Mouse (Mus musculus): Measurements from ENCODE around the gene Lipc. TPM values are rescaled to one million over a fixed set of nuclear protein-coding genes. Genes with fewer than 3 reads are reported as not detected.

Lipc gene
- polyA plus RNA-seq, 1 experiment from 2014 or later, result not detected

- no peaks in the 10 kb centered on the region for H3K36me3 ChIP-seq (ENCODE audit: control insufficient read depth, insufficient read depth, low read length)
- H3K27me3 ChIP-seq (replicated peaks; ENCODE audit: control insufficient read depth, insufficient read depth, low read length), result no peaks in the 10 kb centered on the region
- no peak for DNase-seq (ENCODE audit: low spot score)
- no peak for ATAC-seq (replicated peaks; ENCODE audit: low FRiP score, low TSS enrichment, low read depth)
- no peak overlapping the region for H3K4me2 ChIP-seq (ENCODE audit: low read length)
- H3K27ac ChIP-seq (ENCODE audit: low read depth), result no peak overlapping the region
- H3K9me3 ChIP-seq (ENCODE audit: control insufficient read depth, low read length), result no peaks in the 10 kb centered on the region
- no peak overlapping the region for H3K9ac ChIP-seq (ENCODE audit: low read length)
- WGBS, result 57% methylated on average over 8 of the region's 8 CpGs
- H3K4me3 ChIP-seq (ENCODE audit: low read depth, low read length), result no peak overlapping the region
- no peaks in the 10 kb centered on the region for H3K4me1 ChIP-seq (replicated peaks; ENCODE audit: control insufficient read depth, insufficient read depth, low read length)
These were observed 151.3 kb downstream of the Lipc start for GRCm38 (mm10) chr9:70800588-70801315.

DNA sequence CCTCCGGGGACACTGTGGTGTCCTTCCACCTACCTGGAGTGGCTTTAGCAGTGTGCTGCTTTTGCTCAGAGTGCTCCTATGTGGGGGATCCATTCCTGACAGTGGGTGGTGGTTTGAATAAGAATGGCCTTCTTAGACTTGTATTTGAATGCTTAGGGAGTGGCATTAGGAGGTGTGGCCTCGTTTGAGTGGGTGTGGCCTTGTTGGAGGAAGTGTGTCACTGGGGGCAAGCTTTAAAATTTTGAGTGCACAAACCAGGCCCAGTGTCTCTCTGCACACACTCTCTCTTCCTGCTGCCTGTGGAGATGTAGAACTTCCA lies 156.6 kb downstream of the Lipc start:
- no peak for ATAC-seq (replicated peaks; ENCODE audit: low FRiP score, low TSS enrichment, low read depth)
- no peaks in the 10 kb centered on the region for H3K27me3 ChIP-seq (replicated peaks; ENCODE audit: control insufficient read depth, insufficient read depth, low read length)
- no peak overlapping the region for H3K4me3 ChIP-seq (ENCODE audit: low read depth, low read length)
- H3K4me2 ChIP-seq (ENCODE audit: low read length), result no peak overlapping the region
- H3K36me3 ChIP-seq (ENCODE audit: control insufficient read depth, insufficient read depth, low read length), result no peaks in the 10 kb centered on the region
- DNase-seq (ENCODE audit: low spot score), result no peak
- H3K9ac ChIP-seq (ENCODE audit: low read length), result no peak overlapping the region
- no peaks in the 10 kb centered on the region; the same call in 1 of the 2 replicates for H3K4me1 ChIP-seq (replicated peaks; ENCODE audit: control insufficient read depth, insufficient read depth, low read length)
- H3K9me3 ChIP-seq (ENCODE audit: control insufficient read depth, low read length), result no peaks in the 10 kb centered on the region
- WGBS, result 51% methylated on average over 2 of the region's 2 CpGs
- H3K27ac ChIP-seq (ENCODE audit: low read depth), result no peak overlapping the region

DNA sequence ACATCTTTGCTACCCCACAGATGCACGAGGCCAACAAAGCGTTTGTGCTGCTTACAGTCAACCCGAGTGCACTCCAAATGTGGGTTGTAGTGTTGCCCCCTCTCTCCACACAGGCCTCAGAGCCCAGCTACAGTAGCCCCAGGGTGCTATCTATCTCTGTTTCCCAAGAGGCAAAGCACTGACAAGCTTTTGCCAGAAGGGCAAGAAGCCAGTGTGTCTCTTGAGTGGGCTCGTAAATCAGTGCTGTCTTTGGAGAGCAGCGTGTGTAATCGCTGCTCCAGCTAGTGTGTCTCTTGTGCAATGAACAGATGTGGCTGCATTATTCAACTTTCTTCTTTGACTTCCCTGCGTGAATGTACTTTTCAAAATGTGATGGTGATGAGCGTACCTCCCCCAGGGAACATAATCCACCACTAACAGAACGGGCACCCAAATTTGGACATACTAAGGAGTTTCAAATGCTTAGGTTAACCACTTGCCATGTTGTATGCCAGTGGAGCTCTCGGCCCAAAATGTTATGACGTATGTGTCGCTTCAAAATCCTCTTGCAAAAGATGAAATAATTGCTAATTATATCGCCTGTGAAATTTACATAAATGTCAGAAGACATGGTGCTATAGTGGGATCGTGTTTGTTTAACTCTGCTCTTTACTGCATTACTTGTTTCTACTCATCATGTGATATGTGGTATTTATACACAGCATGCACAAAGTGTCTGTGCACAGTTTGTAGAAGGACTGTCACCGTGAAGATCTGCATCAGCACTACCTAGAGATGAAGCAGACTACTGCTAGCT lies 157.2 kb downstream of the Lipc start:
- no peak for DNase-seq (ENCODE audit: low spot score)
- Histone ChIP-seq H3K4me2 (ENCODE audit: low read length) (no peak overlapping the region), H3K27me3 (replicated peaks; ENCODE audit: control insufficient read depth, insufficient read depth, low read length) (no peaks in the 10 kb centered on the region), H3K36me3 (ENCODE audit: control insufficient read depth, insufficient read depth, low read length) (no peaks in the 10 kb centered on the region), H3K4me1 (replicated peaks; ENCODE audit: control insufficient read depth, insufficient read depth, low read length) (no peaks in the 10 kb centered on the region; the same call in 1 of the 2 replicates), H3K9me3 (ENCODE audit: control insufficient read depth, low read length) (no peaks in the 10 kb centered on the region), H3K27ac (ENCODE audit: low read depth) (no peak overlapping the region), H3K9ac (ENCODE audit: low read length) (no peak overlapping the region), H3K4me3 (ENCODE audit: low read depth, low read length) (no peak overlapping the region)
- ATAC-seq (replicated peaks; ENCODE audit: low FRiP score, low TSS enrichment, low read depth), result no peak
- WGBS, result 50% methylated on average over 15 of the region's 15 CpGs

GRCm38 (mm10) chr9:70790621-70791020 lies 161.4 kb downstream of the Lipc start:
- no peak for ATAC-seq (replicated peaks; ENCODE audit: low FRiP score, low TSS enrichment, low read depth)

GRCm38 (mm10) chr9:70788705-70789104 lies 163.3 kb downstream of the Lipc start:
- Histone ChIP-seq H3K4me3 (ENCODE audit: low read depth, low read length) (no peak overlapping the region), H3K27ac (ENCODE audit: low read depth) (no peak overlapping the region), H3K4me1 (replicated peaks; ENCODE audit: control insufficient read depth, insufficient read depth, low read length) (no peaks in the 10 kb centered on the region), H3K9me3 (ENCODE audit: control insufficient read depth, low read length) (0 out of 2 replicates have a peak, but pooled peaks cover 3% of the 10 kb centered on the region), H3K36me3 (ENCODE audit: control insufficient read depth, insufficient read depth, low read length) (no peaks in the 10 kb centered on the region), H3K4me2 (ENCODE audit: low read length) (no peak overlapping the region), H3K27me3 (replicated peaks; ENCODE audit: control insufficient read depth, insufficient read depth, low read length) (no peaks in the 10 kb centered on the region), H3K9ac (ENCODE audit: low read length) (no peak overlapping the region)
- WGBS, result 85% methylated on average over 7 of the region's 7 CpGs
- DNase-seq (ENCODE audit: low spot score), result no peak
- ATAC-seq (replicated peaks; ENCODE audit: low FRiP score, low TSS enrichment, low read depth), result no peak

More at GRCm38 (mm10) chr9:70790621-70791020, 161.4 kb downstream of the Lipc start:
- Histone ChIP-seq H3K27me3 (replicated peaks; ENCODE audit: control insufficient read depth, insufficient read depth, low read length) (no peaks in the 10 kb centered on the region), H3K4me3 (ENCODE audit: low read depth, low read length) (no peak overlapping the region), H3K9ac (ENCODE audit: low read length) (no peak overlapping the region), H3K9me3 (ENCODE audit: control insufficient read depth, low read length) (0 out of 2 replicates have a peak, but pooled peaks cover 3% of the 10 kb centered on the region), H3K27ac (ENCODE audit: low read depth) (no peak overlapping the region), H3K4me1 (replicated peaks; ENCODE audit: control insufficient read depth, insufficient read depth, low read length) (no peaks in the 10 kb centered on the region; the same call in 1 of the 2 replicates), H3K4me2 (ENCODE audit: low read length) (no peak overlapping the region), H3K36me3 (ENCODE audit: control insufficient read depth, insufficient read depth, low read length) (no peaks in the 10 kb centered on the region)
- 90% methylated on average over 4 of the region's 4 CpGs for WGBS
- no peak for DNase-seq (ENCODE audit: low spot score)

DNA sequence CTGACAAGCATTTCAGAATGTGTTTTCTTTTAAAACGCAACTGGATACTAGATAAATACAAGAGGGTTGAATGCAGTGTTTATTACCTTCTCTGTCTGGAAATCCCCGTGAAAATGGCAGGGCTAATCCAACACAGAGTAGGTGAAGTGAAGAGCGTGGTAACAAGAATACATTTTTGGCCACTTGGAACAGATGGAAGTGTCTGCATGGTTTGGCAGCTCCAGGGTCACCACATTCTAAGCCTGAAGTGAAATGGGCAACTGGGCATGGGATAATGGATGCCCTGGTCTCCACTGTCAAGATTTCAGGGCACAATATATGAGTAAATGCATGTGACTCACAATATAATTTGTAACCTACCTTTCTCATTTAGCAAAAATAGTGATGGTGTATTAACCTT lies 169.8 kb downstream of the Lipc start:
- H3K27ac ChIP-seq (ENCODE audit: low read depth), result no peak overlapping the region
- H3K27me3 ChIP-seq (replicated peaks; ENCODE audit: control insufficient read depth, insufficient read depth, low read length), result no peaks in the 10 kb centered on the region
- H3K9me3 ChIP-seq (ENCODE audit: control insufficient read depth, low read length), result no peaks in the 10 kb centered on the region
- ATAC-seq (replicated peaks; ENCODE audit: low FRiP score, low TSS enrichment, low read depth), result no peak
- H3K4me3 ChIP-seq (ENCODE audit: low read depth, low read length), result no peak overlapping the region
- H3K4me1 ChIP-seq (replicated peaks; ENCODE audit: control insufficient read depth, insufficient read depth, low read length), result no peaks in the 10 kb centered on the region
- no peak overlapping the region for H3K9ac ChIP-seq (ENCODE audit: low read length)
- H3K36me3 ChIP-seq (ENCODE audit: control insufficient read depth, insufficient read depth, low read length), result peaks cover 32% of the 10 kb centered on the region
- no peak overlapping the region for H3K4me2 ChIP-seq (ENCODE audit: low read length)
- DNase-seq (ENCODE audit: low spot score), result no peak
- WGBS, result 78% methylated on average over 3 of the region's 3 CpGs

DNA sequence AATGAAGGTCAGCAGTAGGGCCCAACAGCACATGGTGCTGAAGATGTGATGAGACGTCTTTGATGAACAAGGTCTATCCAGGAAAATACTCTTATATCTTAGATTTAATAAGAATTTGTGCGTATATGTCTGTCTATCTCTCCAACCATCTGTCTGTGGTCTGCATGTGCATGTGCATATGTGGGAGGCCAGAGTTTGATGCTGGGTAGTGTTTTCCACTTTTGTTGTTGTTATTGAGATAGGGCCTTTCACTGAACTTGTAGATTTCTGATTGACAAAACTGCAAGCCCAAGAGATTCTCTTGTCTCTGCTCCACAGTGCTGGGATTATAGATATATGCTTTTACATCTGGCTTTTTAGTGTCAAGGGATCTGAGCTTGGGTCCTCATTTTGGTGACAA lies 176.5 kb downstream of the Lipc start:
- ATAC-seq (replicated peaks; ENCODE audit: low FRiP score, low TSS enrichment, low read depth) (no peak), DNase-seq (ENCODE audit: low spot score) (no peak)
- Histone ChIP-seq H3K9me3 (ENCODE audit: control insufficient read depth, low read length) (no peaks in the 10 kb centered on the region), H3K4me2 (ENCODE audit: low read length) (no peak overlapping the region), H3K9ac (ENCODE audit: low read length) (no peak overlapping the region), H3K27me3 (replicated peaks; ENCODE audit: control insufficient read depth, insufficient read depth, low read length) (no peaks in the 10 kb centered on the region), H3K4me1 (replicated peaks; ENCODE audit: control insufficient read depth, insufficient read depth, low read length) (no peaks in the 10 kb centered on the region), H3K27ac (ENCODE audit: low read depth) (no peak overlapping the region), H3K36me3 (ENCODE audit: control insufficient read depth, insufficient read depth, low read length) (peaks cover 36% of the 10 kb centered on the region), H3K4me3 (ENCODE audit: low read depth, low read length) (no peak overlapping the region)
- WGBS, result 95% methylated on average over 2 of the region's 2 CpGs

- no peak overlapping the region for H3K27ac ChIP-seq (ENCODE audit: low read depth)
- no peak overlapping the region for H3K4me2 ChIP-seq (ENCODE audit: low read length)
- H3K9me3 ChIP-seq (ENCODE audit: control insufficient read depth, low read length), result no peaks in the 10 kb centered on the region
- ATAC-seq (replicated peaks; ENCODE audit: low FRiP score, low TSS enrichment, low read depth) (no peak), DNase-seq (ENCODE audit: low spot score) (no peak)
- no peak overlapping the region for H3K9ac ChIP-seq (ENCODE audit: low read length)
- H3K4me1 ChIP-seq (replicated peaks; ENCODE audit: control insufficient read depth, insufficient read depth, low read length), result no peaks in the 10 kb centered on the region
- 87% methylated on average over 5 of the region's 5 CpGs for WGBS
- H3K36me3 ChIP-seq (ENCODE audit: control insufficient read depth, insufficient read depth, low read length), result peaks cover 47% of the 10 kb centered on the region
- H3K27me3 ChIP-seq (replicated peaks; ENCODE audit: control insufficient read depth, insufficient read depth, low read length), result no peaks in the 10 kb centered on the region
- H3K4me3 ChIP-seq (ENCODE audit: low read depth, low read length), result no peak overlapping the region
These were observed 191.1 kb downstream of the Lipc start for GRCm38 (mm10) chr9:70760974-70761373.

Measured in intestine, embryonic 14.5 days (tissue).